Mouse (Mus musculus) stomach, postnatal 0 days (tissue): ENCODE measurements at regions not wholly inside any gene's neighbourhood (a gene's known extent, or its start where the extent isn't known, plus 50 kb on each side); places are given as distances from the start of the nearest gene placed in this dataset.

Experiments
- CTCF ChIP-seq: IDR thresholded peaks from 2 replicates; pipeline ENCODE4 v1.5.1; 2016; ENCODE audit warnings: antibody characterized with exemption, low read depth, mild to moderate bottlenecking, moderate library complexity
- EP300 ChIP-seq: optimal IDR thresholded peaks from 2 replicates; pipeline ENCODE3; 2016; ENCODE audit warnings: antibody characterized with exemption

GRCm38 (mm10) chr7:67459810-67460209 is 87.2 kb upstream of the Mef2a start:
- TF ChIP-seq CTCF (no peak), EP300 (no peak)
